Mouse (Mus musculus) neutrophil, adult 5-6 weeks (primary cell): ENCODE measurements around the gene Dhx30. TPM values are rescaled to one million over a fixed set of nuclear protein-coding genes. Genes with fewer than 3 reads are reported as not detected.
"Not testable (repeated sequence)": the region's sequence is repeated elsewhere in the genome, so short reads cannot be mapped to it uniquely, and the experiment has no call there.

ENCODE experiments used
- ATAC-seq: fragments of 151-379, 151-347 bp; 2 replicates; pipeline ENCODE4 v1.8.0; 2017; ENCODE audit warnings: mild to moderate bottlenecking, moderate TSS enrichment; ENCODE audit not compliant: insufficient number of reproducible peaks, poor library complexity, low FRiP score, severe bottlenecking; ENCODE audit errors: extremely low read depth
- total RNA-seq: library from RNA; stranded (forward); fragments of 200-1000 nt; gene quantifications from 2 replicates; pipeline ENCODE4 v1.2.3, GENCODE M21; 2017

Dhx30 gene
- total RNA-seq, 1 experiment from 2014 or later: 54.4 TPM

GRCm38 (mm10) chr9:110100627-110101600 lies 16.7 kb downstream of the Dhx30 start:
- peak; percentile 98 for ATAC-seq

GRCm38 (mm10) chr9:110097791-110098190 lies 19.8 kb downstream of the Dhx30 start:
- no peak for ATAC-seq

GRCm38 (mm10) chr9:110094761-110095160 lies 22.9 kb downstream of the Dhx30 start:
- no peak for ATAC-seq

GRCm38 (mm10) chr9:110093303-110093702 lies 24.3 kb downstream of the Dhx30 start:
- ATAC-seq: no peak

GRCm38 (mm10) chr9:110085693-110086092 lies 31.9 kb downstream of the Dhx30 start:
- no peak for ATAC-seq

GRCm38 (mm10) chr9:110084201-110084964 lies 33.2 kb downstream of the Dhx30 start:
- ATAC-seq: no peak

GRCm38 (mm10) chr9:110081066-110081465 lies 36.6 kb downstream of the Dhx30 start:
- no peak for ATAC-seq

- not testable (repeated sequence) for ATAC-seq
These were observed 41.2 kb downstream of the Dhx30 start for GRCm38 (mm10) chr9:110076468-110076867.

- ATAC-seq: peak; percentile 19; the same call in 1 of the 2 replicates
These were observed 45.8 kb downstream of the Dhx30 start for GRCm38 (mm10) chr9:110071843-110072242.

- no peak for ATAC-seq
These were observed 46.6 kb downstream of the Dhx30 start for GRCm38 (mm10) chr9:110071011-110071410.

GRCm38 (mm10) chr9:110070358-110070757 lies 47.3 kb downstream of the Dhx30 start:
- no peak for ATAC-seq

- no peak for ATAC-seq
These were observed 48.9 kb downstream of the Dhx30 start for GRCm38 (mm10) chr9:110068745-110069144.

GRCm38 (mm10) chr9:110064641-110065040 lies 53.0 kb downstream of the Dhx30 start:
- ATAC-seq: no peak

GRCm38 (mm10) chr9:110062861-110063260 lies 54.8 kb downstream of the Dhx30 start:
- no peak for ATAC-seq

GRCm38 (mm10) chr9:110062405-110062804 lies 55.2 kb downstream of the Dhx30 start:
- no peak for ATAC-seq

GRCm38 (mm10) chr9:110060761-110061160 lies 56.9 kb downstream of the Dhx30 start:
- ATAC-seq: no peak

- no peak for ATAC-seq
These were observed 60.4 kb downstream of the Dhx30 start for GRCm38 (mm10) chr9:110057200-110057599.

- no peak for ATAC-seq
These were observed 62.8 kb downstream of the Dhx30 start for GRCm38 (mm10) chr9:110054781-110055180.

- no peak for ATAC-seq
These were observed 63.6 kb downstream of the Dhx30 start for GRCm38 (mm10) chr9:110054080-110054421.
